Mouse (Mus musculus) CH12.LX (cell line): Measurements from ENCODE around the gene Tet1. TPM values are rescaled to one million over a fixed set of nuclear protein-coding genes. Genes with fewer than 3 reads are reported as not detected.

Source experiments
- DNase-seq: peaks from one replicate; pipeline ENCODE4 v3.0.0-alpha.2; 2013; ENCODE audit errors: extremely low read depth
- H3K27ac ChIP-seq: 2 replicates; pipeline ENCODE4 v1.5.1; 2012; ENCODE audit warnings: low read depth, mild to moderate bottlenecking, control low read depth, moderate library complexity; ENCODE audit not compliant: insufficient read depth
- H3K27me3 ChIP-seq: replicated peaks from 2 replicates; pipeline ENCODE3; 2012; ENCODE audit warnings: inconsistent platforms
- H3K36me3 ChIP-seq, 2 experiments: replicated peaks in 1 of 2; 2 replicates each; pipeline versions ENCODE3 to v1.6.1; 2012; ENCODE audit warnings: inconsistent platforms in 1 of 2, low read length in 1 of 2, mild to moderate bottlenecking in 1 of 2, mixed read lengths in 1 of 2, moderate library complexity in 1 of 2; ENCODE audit not compliant: control insufficient read depth in 1 of 2, insufficient read depth in 1 of 2
- H3K4me1 ChIP-seq, 2 experiments: 2 replicates each; pipeline ENCODE4 v1.6.1; 2012; ENCODE audit warnings: inconsistent platforms in 1 of 2, moderate library complexity in 1 of 2; ENCODE audit not compliant: insufficient read depth in 2 of 2, control insufficient read depth in 1 of 2
- H3K4me2 ChIP-seq: 2 replicates; pipeline ENCODE4 v1.6.1; 2012; ENCODE audit warnings: low read depth, mild to moderate bottlenecking, control low read depth; ENCODE audit not compliant: poor library complexity, insufficient read depth, severe bottlenecking
- H3K4me3 ChIP-seq, 3 experiments: fragments of 150-350 bp in 1 of 3; sonication (generic) in 1 of 3; replicated peaks in 1 of 3; 2 replicates each; pipeline versions ENCODE3 to v1.5.1; 2011 to 2012; ENCODE audit warnings: low read depth in 2 of 3, low read length in 2 of 3, mild to moderate bottlenecking in 2 of 3, moderate library complexity in 2 of 3, control low read depth in 1 of 3, improper control_type of control experiment in 1 of 3, inconsistent platforms in 1 of 3, mixed read lengths in 1 of 3; ENCODE audit not compliant: poor library complexity in 1 of 3
- H3K79me2 ChIP-seq: replicated peaks from 2 replicates; pipeline ENCODE4 v1.6.1; 2012; ENCODE audit warnings: mild to moderate bottlenecking, moderate library complexity; ENCODE audit not compliant: control insufficient read depth, poor library complexity, insufficient read depth, severe bottlenecking; ENCODE audit errors: extremely low read depth
- H3K9ac ChIP-seq: 2 replicates; pipeline ENCODE4 v1.6.1; 2012; ENCODE audit warnings: low read depth, mild to moderate bottlenecking, control low read depth, moderate library complexity; ENCODE audit not compliant: insufficient read depth
- H3K9me3 ChIP-seq: replicated peaks from 2 replicates; pipeline ENCODE3; 2012; ENCODE audit warnings: low read length, inconsistent platforms, mixed read lengths
- BHLHE40 ChIP-seq: IDR thresholded peaks from 2 replicates; pipeline ENCODE4 v1.6.1; 2011; ENCODE audit warnings: mild to moderate bottlenecking, low read depth, low read length, improper control_type of control experiment
- CHD1 ChIP-seq: IDR thresholded peaks from 2 replicates; pipeline ENCODE4 v1.6.1; 2012; ENCODE audit warnings: low read depth, low read length, improper control_type of control experiment, inconsistent platforms
- CHD2 ChIP-seq: IDR thresholded peaks from 2 replicates; pipeline ENCODE4 v1.6.1; 2011; ENCODE audit warnings: low read length, improper control_type of control experiment
- CTCF ChIP-seq, 2 experiments: IDR thresholded peaks in 1 of 2; conservative IDR thresholded peaks in 1 of 2; 2 replicates each; pipeline ENCODE4 v1.5.1; 2011 to 2012; ENCODE audit warnings: low read depth in 2 of 2, low read length in 2 of 2, improper control_type of control experiment in 1 of 2, inconsistent platforms in 1 of 2, mild to moderate bottlenecking in 1 of 2, moderate library complexity in 1 of 2
- E2F4 ChIP-seq: IDR thresholded peaks from 2 replicates; pipeline ENCODE4 v1.6.1; 2011; ENCODE audit warnings: low read depth, low read length, improper control_type of control experiment; ENCODE audit not compliant: insufficient replicate concordance
- ELF1 ChIP-seq: IDR thresholded peaks from 2 replicates; pipeline ENCODE4 v1.6.1; 2014; ENCODE audit warnings: low read depth, mild to moderate bottlenecking, inconsistent platforms, low read length, improper control_type of control experiment
- EP300 ChIP-seq: IDR thresholded peaks from 2 replicates; pipeline ENCODE4 v1.6.1; 2011; ENCODE audit warnings: low read length, improper control_type of control experiment
- ETS1 ChIP-seq: conservative IDR thresholded peaks from 2 replicates; pipeline ENCODE4 v1.6.1; 2012; ENCODE audit warnings: low read depth, mild to moderate bottlenecking, inconsistent platforms, low read length, improper control_type of control experiment, moderate library complexity
- GABPA ChIP-seq: IDR thresholded peaks from 2 replicates; pipeline ENCODE4 v1.6.1; 2012; ENCODE audit warnings: low read depth, low read length, improper control_type of control experiment, inconsistent platforms; ENCODE audit not compliant: insufficient replicate concordance
- IRF4 ChIP-seq: IDR thresholded peaks from 2 replicates; pipeline ENCODE4 v1.6.1; 2014; ENCODE audit warnings: low read depth, mild to moderate bottlenecking, inconsistent platforms, low read length, improper control_type of control experiment
- JUN ChIP-seq: IDR thresholded peaks from 2 replicates; pipeline ENCODE4 v1.6.1; 2011; ENCODE audit warnings: low read depth, mild to moderate bottlenecking, low read length, improper control_type of control experiment, moderate library complexity; ENCODE audit not compliant: insufficient read depth
- JUND ChIP-seq: conservative IDR thresholded peaks from 2 replicates; pipeline ENCODE4 v1.6.1; 2011; ENCODE audit warnings: low read depth, low read length, improper control_type of control experiment
- MAX ChIP-seq: IDR thresholded peaks from 2 replicates; pipeline ENCODE4 v1.6.1; 2011; ENCODE audit warnings: low read length, improper control_type of control experiment
- MAZ ChIP-seq: IDR thresholded peaks from 2 replicates; pipeline ENCODE4 v1.6.1; 2012; ENCODE audit warnings: low read depth, mild to moderate bottlenecking, inconsistent platforms, low read length, improper control_type of control experiment, moderate library complexity
- MEF2A ChIP-seq: IDR thresholded peaks from 2 replicates; pipeline ENCODE4 v1.6.1; 2014; ENCODE audit warnings: low read depth, mild to moderate bottlenecking, inconsistent platforms, low read length, improper control_type of control experiment, borderline replicate concordance
- MXI1 ChIP-seq: IDR thresholded peaks from 2 replicates; pipeline ENCODE4 v1.6.1; 2011; ENCODE audit warnings: mild to moderate bottlenecking, low read depth, low read length, improper control_type of control experiment
- NELFE ChIP-seq: IDR thresholded peaks from 2 replicates; pipeline ENCODE4 v1.6.1; 2011; ENCODE audit warnings: low read depth, low read length, improper control_type of control experiment
- NRF1 ChIP-seq: IDR thresholded peaks from 2 replicates; pipeline ENCODE4 v1.6.1; 2014; ENCODE audit warnings: low read depth, mild to moderate bottlenecking, inconsistent platforms, low read length, improper control_type of control experiment, moderate library complexity
- PAX5 ChIP-seq: IDR thresholded peaks from 2 replicates; pipeline ENCODE4 v1.6.1; 2012; ENCODE audit warnings: low read length, inconsistent platforms, mixed read lengths
- POLR2A ChIP-seq: IDR thresholded peaks from 2 replicates; pipeline ENCODE4 v1.6.1; 2011; ENCODE audit warnings: low read depth, mild to moderate bottlenecking, improper control_type of control experiment, low read length
- POLR2AphosphoS2 ChIP-seq: IDR thresholded peaks from 2 replicates; pipeline ENCODE4 v1.6.1; 2011; ENCODE audit warnings: low read depth, low read length, improper control_type of control experiment
- RAD21 ChIP-seq: IDR thresholded peaks from 2 replicates; pipeline ENCODE4 v1.6.1; 2011; ENCODE audit warnings: low read depth, mild to moderate bottlenecking, low read length, improper control_type of control experiment, moderate library complexity
- RCOR1 ChIP-seq: conservative IDR thresholded peaks from 2 replicates; pipeline ENCODE4 v1.6.1; 2012; ENCODE audit warnings: low read depth, mild to moderate bottlenecking, inconsistent platforms, low read length, improper control_type of control experiment
- SIN3A ChIP-seq: IDR thresholded peaks from 2 replicates; pipeline ENCODE4 v1.6.1; 2012; ENCODE audit warnings: low read length, improper control_type of control experiment, inconsistent platforms
- SMC3 ChIP-seq: IDR thresholded peaks from 2 replicates; pipeline ENCODE4 v1.6.1; 2011; ENCODE audit warnings: low read depth, low read length, improper control_type of control experiment
- TCF12 ChIP-seq: IDR thresholded peaks from 2 replicates; pipeline ENCODE4 v1.6.1; 2014; ENCODE audit warnings: low read depth, mild to moderate bottlenecking, inconsistent platforms, low read length, improper control_type of control experiment
- UBTF ChIP-seq: IDR thresholded peaks from 2 replicates; pipeline ENCODE4 v1.6.1; 2012; ENCODE audit warnings: low read depth, mild to moderate bottlenecking, inconsistent platforms, low read length, improper control_type of control experiment, moderate library complexity
- ZC3H11A ChIP-seq: IDR thresholded peaks from 2 replicates; pipeline ENCODE4 v1.6.1; 2012; ENCODE audit warnings: low read depth, mild to moderate bottlenecking, inconsistent platforms, low read length, improper control_type of control experiment
- ZKSCAN1 ChIP-seq: IDR thresholded peaks from 2 replicates; pipeline ENCODE4 v1.6.1; 2012; ENCODE audit warnings: low read depth, inconsistent platforms, low read length, improper control_type of control experiment, borderline replicate concordance
- ZMIZ1 ChIP-seq: IDR thresholded peaks from 2 replicates; pipeline ENCODE4 v1.6.1; 2012; ENCODE audit warnings: low read depth, mild to moderate bottlenecking, inconsistent platforms, low read length, improper control_type of control experiment
- ZNF384 ChIP-seq: IDR thresholded peaks from 2 replicates; pipeline ENCODE4 v1.6.1; 2012; ENCODE audit warnings: low read depth, low read length, improper control_type of control experiment, inconsistent platforms
- dilution Hi-C: fragments of 300-500 bp; cut with MboI; formaldehyde crosslinking; loops from 2 replicates; pipeline ENCODE4 v1.14.3; 2020; ENCODE audit warnings: low sequenced_read_pairs; ENCODE audit not compliant: extremely low pct_unique_long_range_greater_than_20kb, extremely low pct_ligation_motif_present
- in situ Hi-C: fragments of 300-500 bp; cut with MboI; formaldehyde crosslinking; loops from 3 replicates; pipeline ENCODE4 v1.14.3; 2019; ENCODE audit warnings: low sequenced_read_pairs, low pct_ligation_motif_present, low pct_unique_long_range_greater_than_20kb, mixed read lengths
- polyA plus RNA-seq: library from polyadenylated mRNA; unstranded; fragments of >175 nt; gene quantifications from 2 replicates; pipeline ENCODE4 v1.2.1, GENCODE M21; 2012; ENCODE audit warnings: low read depth; ENCODE audit not compliant: insufficient read length
- total RNA-seq, 2 experiments: library from RNA; depleted of rRNA; stranded (reverse); fragments of 300-350 nt in 1 of 2; fragments of >200 nt in 1 of 2; gene quantifications; 2 replicates each; pipeline ENCODE4 v1.2.3; 2012 to 2014

Tet1 gene
- total and polyA plus RNA-seq, 3 experiments = 0.23 to 0.55 (median 0.34) TPM

GRCm38 (mm10) chr10:62884517-62884916, 24.3 kb downstream of the Tet1 start:
- Histone ChIP-seq H3K79me2 (no peaks in the 10 kb centered on the region), H3K9me3 (peaks cover 11% of the 10 kb centered on the region), H3K4me2 (peak overlapping the region; percentile 74; the same call in 1 of the 2 replicates), H3K36me3 (no peaks in the 10 kb centered on the region), H3K27ac (peak overlapping the region; percentile 73), H3K9ac (peak overlapping the region; percentile 72), H3K27me3 (no peaks in the 10 kb centered on the region), H3K4me3 (no peak overlapping the region), H3K4me1 (peaks cover 8 to 36% of the 10 kb centered on the region in 2 experiments)
- dilution Hi-C loops = no loop called here
- no peak for DNase-seq
- in situ Hi-C loops = no loop called here
- TF ChIP-seq MAZ (no peak), ELF1 (no peak), PAX5 (no peak), MAX (no peak), EP300 (0 out of 2 replicates have a peak, but pooled peaks have one; percentile 6)

- H3K4me2 ChIP-seq = peak overlapping the region; percentile 74
- TF ChIP-seq CTCF (conservative IDR thresholded peaks at IDR 0.05 in 1 of 2, IDR thresholded peaks at IDR 0.05 in 1 of 2; ENCODE audit: low read depth in 2 of 2, low read length in 2 of 2) (peak in 1 of 2 experiments; percentile 55; a peak in 2 of 4 replicates), NRF1 (0 out of 2 replicates have a peak, but pooled peaks have one; percentile 23), RAD21 (peak; percentile 19), UBTF (no peak), MAZ (peak; percentile 84), SIN3A (peak; percentile 65), POLR2AphosphoS2 (no peak), ZC3H11A (no peak), NELFE (0 out of 2 replicates have a peak, but pooled peaks have one; percentile 50), ZNF384 (peak; percentile 70), BHLHE40 (peak; percentile 35; the same call in 1 of the 2 replicates), IRF4 (peak; percentile 48), MXI1 (0 out of 2 replicates have a peak, but pooled peaks have one; percentile 57), TCF12 (peak; percentile 47; the same call in 1 of the 2 replicates), RCOR1 (peak; percentile 69; the same call in 1 of the 2 replicates), ZMIZ1 (no peak), JUN (no peak), CHD2 (peak; percentile 38; the same call in 1 of the 2 replicates), E2F4 (no peak), GABPA (no peak), CHD1 (peak; percentile 86; the same call in 1 of the 2 replicates), EP300 (peak; percentile 9), ZKSCAN1 (no peak), JUND (0 out of 2 replicates have a peak, but pooled peaks have one; percentile 21), MAX (peak; percentile 57; the same call in 1 of the 2 replicates), MEF2A (peak; percentile 42), ELF1 (peak; percentile 65), PAX5 (no peak), POLR2A (peak; percentile 39; the same call in 1 of the 2 replicates), SMC3 (no peak), ETS1 (peak; percentile 54; the same call in 1 of the 2 replicates)
Measured at GRCm38 (mm10) chr10:62883933-62884372, 24.8 kb downstream of the Tet1 start.

More at GRCm38 (mm10) chr10:62883933-62884372, 24.8 kb downstream of the Tet1 start:
- no peak overlapping the region for H3K4me3 ChIP-seq
- no peaks in the 10 kb centered on the region for H3K36me3 ChIP-seq
- no peaks in the 10 kb centered on the region for H3K79me2 ChIP-seq
- peaks cover 8 to 37% of the 10 kb centered on the region in 2 experiments for H3K4me1 ChIP-seq
- H3K27ac ChIP-seq = peak overlapping the region; percentile 96
- in situ Hi-C loops = no loop called here
- peaks cover 11% of the 10 kb centered on the region for H3K9me3 ChIP-seq
- H3K9ac ChIP-seq = peak overlapping the region; percentile 72
- dilution Hi-C loops = no loop called here
- no peaks in the 10 kb centered on the region for H3K27me3 ChIP-seq
- DNase-seq = peak; percentile 82
